Mouse (Mus musculus) cerebellum, adult 18-20 months (tissue): ENCODE measurements around the gene Vcam1.

Experiments
- DNase-seq, 2 experiments: peaks; one replicate each; pipeline ENCODE4 v3.0.0; 2021

Vcam1 gene

GRCm38 (mm10) chr3:116129259-116129738, at the start of gene Vcam1:
Gene Vcam1 (minus strand): TSS chr3:116129688.
- DNase-seq: no peak

- DNase-seq: no peak
Observed at GRCm38 (mm10) chr3:116175106-116175505, 45.6 kb upstream of the Vcam1 start.

- no peak for DNase-seq
Observed at GRCm38 (mm10) chr3:116171461-116171860, 42.0 kb upstream of the Vcam1 start.

GRCm38 (mm10) chr3:116168056-116168455, 38.6 kb upstream of the Vcam1 start:
- no peak for DNase-seq

GRCm38 (mm10) chr3:116166296-116166695, 36.8 kb upstream of the Vcam1 start:
- DNase-seq: no peak

GRCm38 (mm10) chr3:116165030-116165429, 35.5 kb upstream of the Vcam1 start:
- no peak for DNase-seq

GRCm38 (mm10) chr3:116163517-116163916, 34.0 kb upstream of the Vcam1 start:
- no peak for DNase-seq

- DNase-seq: no peak
Observed at GRCm38 (mm10) chr3:116162097-116162666, 32.7 kb upstream of the Vcam1 start.

- DNase-seq: no peak
Observed at GRCm38 (mm10) chr3:116159376-116159775, 29.9 kb upstream of the Vcam1 start.

- no peak for DNase-seq
Observed at GRCm38 (mm10) chr3:116157447-116157990, 28.0 kb upstream of the Vcam1 start.

- DNase-seq: no peak
Observed at GRCm38 (mm10) chr3:116150056-116150632, 20.7 kb upstream of the Vcam1 start.

GRCm38 (mm10) chr3:116149096-116149495, 19.6 kb upstream of the Vcam1 start:
- no peak for DNase-seq

- DNase-seq: no peak
Observed at GRCm38 (mm10) chr3:116148676-116149075, 19.2 kb upstream of the Vcam1 start.

GRCm38 (mm10) chr3:116141226-116141625, 11.7 kb upstream of the Vcam1 start:
- no peak for DNase-seq

GRCm38 (mm10) chr3:116139000-116139399, 9.5 kb upstream of the Vcam1 start:
- no peak for DNase-seq

GRCm38 (mm10) chr3:116138081-116138480, 8.6 kb upstream of the Vcam1 start:
- no peak for DNase-seq

- DNase-seq: no peak
Observed at GRCm38 (mm10) chr3:116133363-116133762, 3.9 kb upstream of the Vcam1 start.

- no peak for DNase-seq
Observed at GRCm38 (mm10) chr3:116130711-116131110, 1.2 kb upstream of the Vcam1 start.

GRCm38 (mm10) chr3:116129841-116130595, 530 bp upstream of the Vcam1 start:
- DNase-seq: no peak

- DNase-seq: no peak
Observed at GRCm38 (mm10) chr3:116128311-116129204, 930 bp downstream of the Vcam1 start.

- DNase-seq: no peak
Observed at GRCm38 (mm10) chr3:116127836-116128235, 1.7 kb downstream of the Vcam1 start.

GRCm38 (mm10) chr3:116127281-116127680, 2.2 kb downstream of the Vcam1 start:
- no peak for DNase-seq
